Mouse (Mus musculus) gonadal fat pad, adult 2 months (tissue): ENCODE data around the gene Mrps26. TPM values are rescaled to one million over a fixed set of nuclear protein-coding genes. Genes with fewer than 3 reads are reported as not detected.
"Not testable (repeated sequence)": the region's sequence is repeated elsewhere in the genome, so short reads cannot be mapped to it uniquely, and the experiment has no call there.

Experiments
- DNase-seq: peaks from one replicate; pipeline ENCODE4 v3.0.0-alpha.2; 2012; ENCODE audit warnings: low read depth
- polyA plus RNA-seq: library from polyadenylated mRNA; depleted of rRNA; stranded (reverse); fragments of >200 nt; gene quantifications from 2 replicates; pipeline ENCODE4 v1.2.3, GENCODE M21; 2012; rRNA removed

Gene Mrps26
- polyA plus RNA-seq = 47.4 and 53.2 TPM in 2 replicates

GRCm38 (mm10) chr2:130563212-130564055 lies at the start of gene Mrps26:
Gene Mrps26, plus strand, starts transcription at chr2:130563742.
- peak; percentile 57 for DNase-seq

GRCm38 (mm10) chr2:130513907-130514306 lies 49.6 kb upstream of the Mrps26 start:
- DNase-seq = no peak

GRCm38 (mm10) chr2:130515791-130516190 lies 47.8 kb upstream of the Mrps26 start:
- no peak for DNase-seq

GRCm38 (mm10) chr2:130521927-130522326 lies 41.6 kb upstream of the Mrps26 start:
- DNase-seq = no peak

GRCm38 (mm10) chr2:130525480-130525879 lies 38.1 kb upstream of the Mrps26 start:
- DNase-seq = not testable (repeated sequence)

GRCm38 (mm10) chr2:130528457-130528856 lies 35.1 kb upstream of the Mrps26 start:
- DNase-seq = no peak

GRCm38 (mm10) chr2:130529290-130529689 lies 34.3 kb upstream of the Mrps26 start:
- no peak for DNase-seq

GRCm38 (mm10) chr2:130529925-130530324 lies 33.6 kb upstream of the Mrps26 start:
- DNase-seq = no peak

- no peak for DNase-seq
These were observed 31.3 kb upstream of the Mrps26 start for GRCm38 (mm10) chr2:130532201-130532600.

- DNase-seq = no peak
These were observed 28.5 kb upstream of the Mrps26 start for GRCm38 (mm10) chr2:130535017-130535416.

GRCm38 (mm10) chr2:130536890-130537289 lies 26.7 kb upstream of the Mrps26 start:
- no peak for DNase-seq

GRCm38 (mm10) chr2:130538876-130539546 lies 24.5 kb upstream of the Mrps26 start:
- no peak for DNase-seq

GRCm38 (mm10) chr2:130540266-130540665 lies 23.3 kb upstream of the Mrps26 start:
- no peak for DNase-seq

GRCm38 (mm10) chr2:130546957-130547356 lies 16.6 kb upstream of the Mrps26 start:
- no peak for DNase-seq

GRCm38 (mm10) chr2:130554841-130555240 lies 8.7 kb upstream of the Mrps26 start:
- DNase-seq = no peak

- DNase-seq = no peak
These were observed 7.2 kb upstream of the Mrps26 start for GRCm38 (mm10) chr2:130556292-130556691.

GRCm38 (mm10) chr2:130557462-130557861 lies 6.1 kb upstream of the Mrps26 start:
- DNase-seq = no peak

GRCm38 (mm10) chr2:130558015-130558414 lies 5.5 kb upstream of the Mrps26 start:
- DNase-seq = no peak

- no peak for DNase-seq
These were observed 521 bp downstream of the Mrps26 start for GRCm38 (mm10) chr2:130564063-130564462.

GRCm38 (mm10) chr2:130564983-130565382 lies 1.4 kb downstream of the Mrps26 start:
- DNase-seq = no peak

- DNase-seq = no peak
These were observed 5.4 kb downstream of the Mrps26 start for GRCm38 (mm10) chr2:130568921-130569320.

- DNase-seq = no peak
These were observed 6.4 kb downstream of the Mrps26 start for GRCm38 (mm10) chr2:130569926-130570325.

GRCm38 (mm10) chr2:130574960-130575359 lies 11.4 kb downstream of the Mrps26 start:
- no peak for DNase-seq
